Mouse (Mus musculus): ENCODE data around the gene Astn1. TPM values are rescaled to one million over a fixed set of nuclear protein-coding genes. Genes with fewer than 3 reads are reported as not detected.

Astn1 gene
- total RNA-seq, 1 experiment from 2014 or later: not detected

- ATAC-seq (replicated peaks in 1 of 2; ENCODE audit: insufficient read depth in 1 of 2, low FRiP score in 2 of 2, low TSS enrichment in 1 of 2, low read depth in 1 of 2, poor library complexity in 2 of 2, severe bottlenecking in 2 of 2): no peak
Observed at GRCm38 (mm10) chr1:158652799-158653198, 290.7 kb downstream of the Astn1 start.

GRCm38 (mm10) chr1:158653808-158654520 lies 291.9 kb downstream of the Astn1 start:
- peak in 1 of 2 experiments; percentile 73; a peak in 3 of 4 replicates for ATAC-seq (replicated peaks in 1 of 2; ENCODE audit: insufficient read depth in 1 of 2, low FRiP score in 2 of 2, low TSS enrichment in 1 of 2, low read depth in 1 of 2, poor library complexity in 2 of 2, severe bottlenecking in 2 of 2)

GRCm38 (mm10) chr1:158654571-158655205 lies 292.6 kb downstream of the Astn1 start:
- peak; percentile 70 to 77; a peak in 3 of 4 replicates for ATAC-seq (replicated peaks in 1 of 2; ENCODE audit: insufficient read depth in 1 of 2, low FRiP score in 2 of 2, low TSS enrichment in 1 of 2, low read depth in 1 of 2, poor library complexity in 2 of 2, severe bottlenecking in 2 of 2)

- ATAC-seq (replicated peaks in 1 of 2; ENCODE audit: insufficient read depth in 1 of 2, low FRiP score in 2 of 2, low TSS enrichment in 1 of 2, low read depth in 1 of 2, poor library complexity in 2 of 2, severe bottlenecking in 2 of 2): no peak
Observed at GRCm38 (mm10) chr1:158656986-158657385, 294.9 kb downstream of the Astn1 start.

- no peak for ATAC-seq (replicated peaks in 1 of 2; ENCODE audit: insufficient read depth in 1 of 2, low FRiP score in 2 of 2, low TSS enrichment in 1 of 2, low read depth in 1 of 2, poor library complexity in 2 of 2, severe bottlenecking in 2 of 2)
Observed at GRCm38 (mm10) chr1:158666001-158666400, 303.9 kb downstream of the Astn1 start.

GRCm38 (mm10) chr1:158669971-158670592 lies 308.0 kb downstream of the Astn1 start:
- ATAC-seq (replicated peaks in 1 of 2; ENCODE audit: insufficient read depth in 1 of 2, low FRiP score in 2 of 2, low TSS enrichment in 1 of 2, low read depth in 1 of 2, poor library complexity in 2 of 2, severe bottlenecking in 2 of 2): peak; percentile 88 to 93

GRCm38 (mm10) chr1:158687726-158688125 lies 325.7 kb downstream of the Astn1 start:
- no peak for ATAC-seq (replicated peaks in 1 of 2; ENCODE audit: insufficient read depth in 1 of 2, low FRiP score in 2 of 2, low TSS enrichment in 1 of 2, low read depth in 1 of 2, poor library complexity in 2 of 2, severe bottlenecking in 2 of 2)

- ATAC-seq (replicated peaks in 1 of 2; ENCODE audit: insufficient read depth in 1 of 2, low FRiP score in 2 of 2, low TSS enrichment in 1 of 2, low read depth in 1 of 2, poor library complexity in 2 of 2, severe bottlenecking in 2 of 2): no peak
Observed at GRCm38 (mm10) chr1:158697423-158697822, 335.4 kb downstream of the Astn1 start.

GRCm38 (mm10) chr1:158697859-158698569 lies 335.9 kb downstream of the Astn1 start:
- ATAC-seq (replicated peaks in 1 of 2; ENCODE audit: insufficient read depth in 1 of 2, low FRiP score in 2 of 2, low TSS enrichment in 1 of 2, low read depth in 1 of 2, poor library complexity in 2 of 2, severe bottlenecking in 2 of 2): peak in 1 of 2 experiments; percentile 60; a peak in 1 of 4 replicates

GRCm38 (mm10) chr1:158699276-158699675 lies 337.2 kb downstream of the Astn1 start:
- no peak for ATAC-seq (replicated peaks in 1 of 2; ENCODE audit: insufficient read depth in 1 of 2, low FRiP score in 2 of 2, low TSS enrichment in 1 of 2, low read depth in 1 of 2, poor library complexity in 2 of 2, severe bottlenecking in 2 of 2)

- no peak for ATAC-seq (replicated peaks in 1 of 2; ENCODE audit: insufficient read depth in 1 of 2, low FRiP score in 2 of 2, low TSS enrichment in 1 of 2, low read depth in 1 of 2, poor library complexity in 2 of 2, severe bottlenecking in 2 of 2)
Observed at GRCm38 (mm10) chr1:158700147-158700546, 338.1 kb downstream of the Astn1 start.

- ATAC-seq (replicated peaks in 1 of 2; ENCODE audit: insufficient read depth in 1 of 2, low FRiP score in 2 of 2, low TSS enrichment in 1 of 2, low read depth in 1 of 2, poor library complexity in 2 of 2, severe bottlenecking in 2 of 2): no peak
Observed at GRCm38 (mm10) chr1:158701336-158701735, 339.3 kb downstream of the Astn1 start.

GRCm38 (mm10) chr1:158713301-158714095 lies 351.4 kb downstream of the Astn1 start:
- ATAC-seq (replicated peaks in 1 of 2; ENCODE audit: insufficient read depth in 1 of 2, low FRiP score in 2 of 2, low TSS enrichment in 1 of 2, low read depth in 1 of 2, poor library complexity in 2 of 2, severe bottlenecking in 2 of 2): no peak

GRCm38 (mm10) chr1:158732868-158733496 lies 370.9 kb downstream of the Astn1 start:
- no peak for ATAC-seq (replicated peaks in 1 of 2; ENCODE audit: insufficient read depth in 1 of 2, low FRiP score in 2 of 2, low TSS enrichment in 1 of 2, low read depth in 1 of 2, poor library complexity in 2 of 2, severe bottlenecking in 2 of 2)

GRCm38 (mm10) chr1:158739132-158739919 lies 377.3 kb downstream of the Astn1 start:
- no peak for ATAC-seq (replicated peaks in 1 of 2; ENCODE audit: insufficient read depth in 1 of 2, low FRiP score in 2 of 2, low TSS enrichment in 1 of 2, low read depth in 1 of 2, poor library complexity in 2 of 2, severe bottlenecking in 2 of 2)

GRCm38 (mm10) chr1:158740161-158740766 lies 378.2 kb downstream of the Astn1 start:
- ATAC-seq (replicated peaks in 1 of 2; ENCODE audit: insufficient read depth in 1 of 2, low FRiP score in 2 of 2, low TSS enrichment in 1 of 2, low read depth in 1 of 2, poor library complexity in 2 of 2, severe bottlenecking in 2 of 2): no peak
